Mouse (Mus musculus) leukemia stem cell, adult 10-12 weeks (primary cell): ENCODE measurements around the gene Gm11568. TPM values are rescaled to one million over a fixed set of nuclear protein-coding genes. Genes with fewer than 3 reads are reported as not detected.

Experiments
- polyA plus RNA-seq: library from polyadenylated mRNA; stranded (reverse); fragments of >175 nt; gene quantifications from 2 replicates; pipeline ENCODE4 v1.2.3, GENCODE M21; 2012; ENCODE audit warnings: low replicate concordance

The Gm11568 gene
- not detected in 2 replicates for polyA plus RNA-seq

GRCm38 (mm10) chr11:99857617-99858016 lies at the start of gene Gm11568:
Gene Gm11568, plus strand, starts transcription at chr11:99857917.

GRCm38 (mm10) chr11:99809792-99810191 lies 47.9 kb upstream of the Gm11568 start, which contains the start of gene Krtap4-13:
Gene Krtap4-13, minus strand, starts transcription at chr11:99809892.

GRCm38 (mm10) chr11:99815566-99815965 lies 42.2 kb upstream of the Gm11568 start, which contains the start of gene Gm11564:
Gene Gm11564, minus strand, starts transcription at chr11:99815666.

GRCm38 (mm10) chr11:99837966-99838365 lies 19.8 kb upstream of the Gm11568 start, which contains the start of gene 2300003K06Rik:
Gene 2300003K06Rik, minus strand, starts transcription at chr11:99838066.

GRCm38 (mm10) chr11:99851508-99851907 lies 6.2 kb upstream of the Gm11568 start, which contains the start of gene Krtap4-16:
Gene Krtap4-16, minus strand, starts transcription at chr11:99851608.

GRCm38 (mm10) chr11:99864176-99864575 lies 6.5 kb downstream of the Gm11568 start, which contains the start of gene Gm11559:
Gene Gm11559, plus strand, starts transcription at chr11:99864476.

GRCm38 (mm10) chr11:99873089-99873488 lies 15.4 kb downstream of the Gm11568 start, which contains the start of gene Krtap9-1:
Gene Krtap9-1, plus strand, starts transcription at chr11:99873389.

GRCm38 (mm10) chr11:99878887-99879286 lies 21.2 kb downstream of the Gm11568 start, which contains the start of gene Gm11567:
Gene Gm11567, plus strand, starts transcription at chr11:99879187.

GRCm38 (mm10) chr11:99907620-99908019 lies 49.9 kb downstream of the Gm11568 start, which contains the start of gene Krtap31-1:
Gene Krtap31-1, plus strand, starts transcription at chr11:99907920.

Other genes with a start within 250 kb of the Gm11568 start
- gene Gm11937, start 247.7 kb upstream of the Gm11568 start, polyA plus RNA-seq, result not detected in 2 replicates
- not detected in 2 replicates for gene Krtap2-4, start 243.1 kb upstream of the Gm11568 start, polyA plus RNA-seq
- not detected in 2 replicates for gene Gm11562, start 237.5 kb upstream of the Gm11568 start, polyA plus RNA-seq
- gene Krtap4-1, start 229.7 kb upstream of the Gm11568 start, polyA plus RNA-seq, result not detected in 2 replicates
- gene Krtap4-2, start 222.8 kb upstream of the Gm11568 start, polyA plus RNA-seq, result not detected in 2 replicates
- gene Krtap4-7, start 213.8 kb upstream of the Gm11568 start, polyA plus RNA-seq, result not detected in 2 replicates
- not detected in 2 replicates for gene Gm11555, start 207.7 kb upstream of the Gm11568 start, polyA plus RNA-seq
- gene Gm11563, start 199.0 kb upstream of the Gm11568 start, polyA plus RNA-seq, result not detected in 2 replicates
- gene Krtap4-6, start 192.0 kb upstream of the Gm11568 start, polyA plus RNA-seq, result not detected in 2 replicates
- not detected in 2 replicates for gene Gm14190, start 167.2 kb upstream of the Gm11568 start, polyA plus RNA-seq
- not detected in 2 replicates for gene Gm14180, start 123.6 kb upstream of the Gm11568 start, polyA plus RNA-seq
- gene Gm11595, start 85.0 kb upstream of the Gm11568 start, polyA plus RNA-seq, result not detected in 2 replicates
- not detected in 2 replicates for gene Krtap4-8, start 77.2 kb upstream of the Gm11568 start, polyA plus RNA-seq
- not detected in 2 replicates for gene Krtap4-9, start 72.7 kb upstream of the Gm11568 start, polyA plus RNA-seq
- not detected in 2 replicates for gene Gm11596, start 64.5 kb upstream of the Gm11568 start, polyA plus RNA-seq
- gene Gm11569, start 59.0 kb upstream of the Gm11568 start, polyA plus RNA-seq, result 0.86 TPM in 1 of 2 replicates, not detected in the other
- gene Gm11554, start 53.5 kb upstream of the Gm11568 start, polyA plus RNA-seq, result not detected in 2 replicates
- gene Krtap4-13, start 48.0 kb upstream of the Gm11568 start, polyA plus RNA-seq, result not detected in 2 replicates
- not detected in 2 replicates for gene Gm11564, start 42.3 kb upstream of the Gm11568 start, polyA plus RNA-seq
- gene 2300003K06Rik, start 19.9 kb upstream of the Gm11568 start, polyA plus RNA-seq, result not detected in 2 replicates
- gene Krtap4-16, start 6.3 kb upstream of the Gm11568 start, polyA plus RNA-seq, result not detected in 2 replicates
- gene Gm11559, start 6.6 kb downstream of the Gm11568 start, polyA plus RNA-seq, result not detected in 2 replicates
- not detected in 2 replicates for gene Krtap9-1, start 15.5 kb downstream of the Gm11568 start, polyA plus RNA-seq
- not detected in 2 replicates for gene Gm11567, start 21.3 kb downstream of the Gm11568 start, polyA plus RNA-seq
- gene Krtap31-1, start 50.0 kb downstream of the Gm11568 start, polyA plus RNA-seq, result not detected in 2 replicates
- not detected in 2 replicates for gene Gm11565, start 56.8 kb downstream of the Gm11568 start, polyA plus RNA-seq
- gene Krtap31-2, start 78.4 kb downstream of the Gm11568 start, polyA plus RNA-seq, result not detected in 2 replicates
- gene Krtap9-5, start 90.6 kb downstream of the Gm11568 start, polyA plus RNA-seq, result not detected in 2 replicates
- gene Krtap29-1, start 121.1 kb downstream of the Gm11568 start, polyA plus RNA-seq, result not detected in 2 replicates
- gene Krtap16-1, start 128.7 kb downstream of the Gm11568 start, polyA plus RNA-seq, result not detected in 2 replicates
- not detected in 2 replicates for gene Krtap17-1, start 136.1 kb downstream of the Gm11568 start, polyA plus RNA-seq
- gene Krt33a, start 158.3 kb downstream of the Gm11568 start, polyA plus RNA-seq, result not detected in 2 replicates
- gene Krt33b, start 172.0 kb downstream of the Gm11568 start, polyA plus RNA-seq, result not detected in 2 replicates
- gene Krt34, start 183.6 kb downstream of the Gm11568 start, polyA plus RNA-seq, result not detected in 2 replicates
- gene Krt31, start 192.6 kb downstream of the Gm11568 start, polyA plus RNA-seq, result not detected in 2 replicates
- gene Krt32, start 230.3 kb downstream of the Gm11568 start, polyA plus RNA-seq, result not detected in 2 replicates
- not detected in 2 replicates for gene Krt35, start 238.3 kb downstream of the Gm11568 start, polyA plus RNA-seq
- gene Krt36, start 247.7 kb downstream of the Gm11568 start, polyA plus RNA-seq, result not detected in 2 replicates